Mouse (Mus musculus) erythroblast, adult 5-6 weeks (primary cell): Measurements from ENCODE around the gene Zfp617. TPM values are rescaled to one million over a fixed set of nuclear protein-coding genes. Genes with fewer than 3 reads are reported as not detected.
A peak's percentile ranks its signal among the peaks of the same experiment; 100 is the strongest.
"Not testable (repeated sequence)": the region's sequence is repeated elsewhere in the genome, so short reads cannot be mapped to it uniquely, and the experiment has no call there.

Experiments used
- ATAC-seq: replicated peaks from 2 replicates; pipeline ENCODE4 v1.8.0; 2016; ENCODE audit warnings: moderate number of reproducible peaks, mild to moderate bottlenecking, moderate TSS enrichment, inconsistent platforms; ENCODE audit not compliant: poor library complexity, low FRiP score, severe bottlenecking
- total RNA-seq, 2 experiments: library from RNA; stranded (forward) in 1 of 2; stranded (reverse) in 1 of 2; fragments of 150-400 nt in 1 of 2; fragments of 200-764, 138-1000 nt in 1 of 2; gene quantifications; 2 replicates each; pipeline versions ENCODE4 v1.2.3 to v1.2.4; 2015 to 2017; ENCODE audit warnings: low replicate concordance in 2 of 2

Zfp617 gene
- total RNA-seq (2015; ENCODE audit: low replicate concordance) = 9.2 and 10.4 TPM in 2 replicates
- 5.5 and 6.8 TPM in 2 replicates for total RNA-seq (2017; ENCODE audit: low replicate concordance)

GRCm38 (mm10) chr8:71908309-71909261, at the start of gene Zfp617, which contains the start of gene Zfp882:
Gene Zfp617 (plus strand): TSS chr8:71908635.
Gene Zfp882 (plus strand): TSS chr8:71908608.
- peak; percentile 96 for ATAC-seq

- not testable (repeated sequence) for ATAC-seq
Measured at GRCm38 (mm10) chr8:71861551-71861950, 46.9 kb upstream of the Zfp617 start.

DNA sequence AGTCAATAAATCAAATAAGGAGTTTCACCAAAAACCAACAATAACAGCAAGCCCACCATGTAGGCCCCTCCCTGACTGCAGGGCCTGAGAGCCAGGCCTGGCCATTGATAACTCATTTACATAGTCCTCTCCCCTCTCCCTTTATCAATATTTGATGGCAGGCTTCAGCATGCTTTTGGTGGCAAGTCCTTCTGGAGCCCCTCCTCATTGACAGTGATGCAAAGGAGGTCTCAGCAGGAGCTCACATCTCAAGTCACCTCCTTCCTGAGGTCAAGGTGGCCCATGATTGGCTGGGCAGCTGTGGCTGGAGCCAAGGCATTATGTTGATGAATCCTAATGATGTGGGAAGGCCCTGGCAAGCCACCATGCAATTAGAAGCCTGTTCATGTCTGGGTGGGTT, 46.4 kb upstream of the Zfp617 start:
- not testable (repeated sequence) for ATAC-seq

GRCm38 (mm10) chr8:71881618-71882274, 26.7 kb upstream of the Zfp617 start, which contains the start of gene Zfp709:
Gene Zfp709 (plus strand): TSS chr8:71882019.
- ATAC-seq = peak; percentile 94

- not testable (repeated sequence) for ATAC-seq
Measured at GRCm38 (mm10) chr8:71900666-71901065, 7.8 kb upstream of the Zfp617 start.

GRCm38 (mm10) chr8:71903084-71903483, 5.4 kb upstream of the Zfp617 start:
- not testable (repeated sequence) for ATAC-seq

DNA sequence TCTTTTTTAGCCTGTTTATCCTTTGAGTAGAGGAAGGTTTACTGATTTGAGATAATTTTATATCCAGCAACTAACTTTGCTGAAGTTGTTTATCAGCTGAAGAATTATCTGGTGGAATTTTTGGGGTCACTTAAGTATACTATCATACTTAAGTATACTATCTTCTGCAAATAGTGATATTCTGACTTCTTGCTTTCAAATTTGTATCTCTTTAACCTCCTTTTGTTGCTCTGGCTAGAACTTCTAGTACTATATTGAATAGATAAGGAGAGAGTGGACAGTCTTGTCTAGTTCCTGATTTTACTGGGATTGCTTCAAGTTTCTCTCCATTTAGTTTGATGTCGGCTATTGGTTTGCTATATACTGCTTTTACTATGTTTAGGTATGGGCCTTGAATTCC, 1.6 kb upstream of the Zfp617 start:
- ATAC-seq = no peak

DNA sequence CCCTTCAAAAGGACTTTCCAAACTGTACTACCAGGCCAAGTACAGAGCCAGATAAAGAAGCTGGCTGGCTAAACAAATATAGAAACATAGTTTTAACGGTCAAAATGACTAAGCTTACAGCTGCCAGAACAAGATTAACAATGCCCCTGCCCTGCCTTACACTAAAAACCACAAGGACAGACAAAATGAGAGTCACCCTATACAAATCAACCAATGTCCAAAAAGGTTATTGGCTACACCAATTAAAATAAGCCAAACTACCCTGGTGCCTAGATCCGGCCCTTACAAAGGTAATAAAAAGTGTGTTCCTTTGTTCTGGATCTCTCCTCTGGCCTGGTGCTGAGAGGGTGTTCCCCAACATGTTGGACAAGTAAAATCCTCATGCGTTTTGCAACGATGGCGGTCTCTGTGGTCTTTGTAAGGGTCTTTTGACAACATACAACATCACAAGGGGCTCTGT, 607 bp upstream of the Zfp617 start:
- ATAC-seq = no peak

DNA sequence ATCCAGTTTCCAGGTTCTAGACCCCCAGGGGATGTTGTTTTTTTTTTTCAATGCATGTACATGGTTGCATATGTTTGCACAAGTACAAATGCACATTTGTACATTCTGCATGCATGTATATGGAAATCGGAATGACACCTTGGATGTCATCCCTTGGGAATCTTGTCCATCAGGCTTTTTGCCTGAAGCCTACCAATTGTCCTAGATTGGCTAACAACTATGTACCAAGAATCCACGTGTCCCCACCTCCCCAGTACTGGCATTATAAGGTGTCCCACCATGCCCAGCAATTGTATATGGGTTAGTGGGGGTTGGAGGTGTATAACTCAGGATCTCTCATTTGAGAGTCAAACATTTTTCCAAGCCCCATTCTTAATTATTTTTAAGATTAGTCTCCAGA, 3.9 kb downstream of the Zfp617 start:
- ATAC-seq = no peak

- ATAC-seq = peak; percentile 97
Measured at GRCm38 (mm10) chr8:71922567-71923401, 14.3 kb downstream of the Zfp617 start.

DNA sequence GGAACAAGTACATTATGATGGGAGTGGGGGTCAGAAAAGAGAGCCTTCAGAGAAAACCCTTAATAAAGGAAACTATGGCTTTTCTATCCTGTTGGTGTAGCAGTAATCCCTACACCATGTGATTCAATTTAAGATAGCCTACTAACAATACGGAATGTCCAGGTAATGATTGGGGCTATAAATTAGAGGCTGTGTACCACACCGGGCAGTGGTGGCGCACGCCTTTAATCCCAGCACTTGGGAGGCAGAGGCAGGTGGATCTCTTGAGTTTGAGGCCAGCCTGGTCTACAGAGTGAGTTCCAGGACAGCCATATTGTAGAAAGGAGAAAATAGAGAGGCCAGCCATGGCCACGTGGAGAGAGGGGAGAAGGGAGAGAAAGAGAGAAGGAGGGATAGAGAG, 17.4 kb downstream of the Zfp617 start:
- ATAC-seq = no peak

GRCm38 (mm10) chr8:71926551-71926950, 18.1 kb downstream of the Zfp617 start:
- ATAC-seq = no peak

GRCm38 (mm10) chr8:71927779-71928178, 19.3 kb downstream of the Zfp617 start:
- ATAC-seq = no peak

- not testable (repeated sequence) for ATAC-seq
Measured at GRCm38 (mm10) chr8:71938037-71938436, 29.6 kb downstream of the Zfp617 start.

DNA sequence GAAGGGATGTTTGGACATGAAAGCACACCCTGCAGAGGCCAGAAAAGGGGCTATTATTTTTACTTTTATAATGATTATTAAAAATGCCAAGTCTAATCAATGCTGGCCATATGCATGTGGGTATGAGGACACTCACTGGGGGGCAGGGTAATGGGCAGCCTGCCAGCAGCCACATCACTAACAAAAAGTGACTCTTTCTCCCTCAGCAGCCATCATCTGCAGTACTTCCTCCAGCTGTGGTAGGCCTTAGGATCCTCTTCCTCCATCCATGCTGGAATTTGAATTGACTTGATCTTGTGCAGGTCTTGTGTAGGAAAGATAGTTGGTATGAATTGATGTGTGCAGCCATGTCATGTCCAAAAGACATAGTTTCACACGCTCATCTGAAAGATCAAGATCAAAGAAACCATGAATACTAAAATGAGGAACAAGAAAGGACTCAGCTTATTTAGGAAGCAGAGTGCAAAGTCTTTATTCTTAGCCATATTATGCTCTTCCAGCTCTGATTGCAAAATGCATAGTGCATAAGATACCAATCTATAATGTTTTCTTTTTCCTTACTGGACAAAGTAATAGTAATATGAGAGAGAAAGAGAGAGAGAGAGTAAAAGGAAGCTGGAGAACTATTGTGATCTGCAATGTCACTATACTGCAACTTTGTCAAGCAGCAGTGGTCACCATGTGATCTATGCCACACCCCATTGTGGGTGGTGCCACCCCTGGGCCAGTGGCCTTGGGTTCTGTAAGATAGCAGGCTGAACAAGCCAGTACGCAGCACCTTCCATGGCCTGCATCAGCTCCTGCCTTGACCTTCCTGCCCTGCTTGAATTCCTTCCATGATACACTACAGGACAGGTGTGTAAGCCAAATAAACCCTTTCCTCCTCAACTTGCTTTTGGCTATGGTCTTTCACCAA, 32.1 kb downstream of the Zfp617 start:
- ATAC-seq = peak; percentile 98

GRCm38 (mm10) chr8:71941776-71942175, 33.3 kb downstream of the Zfp617 start:
- no peak for ATAC-seq

GRCm38 (mm10) chr8:71948624-71949023, 40.2 kb downstream of the Zfp617 start:
- ATAC-seq = no peak

DNA sequence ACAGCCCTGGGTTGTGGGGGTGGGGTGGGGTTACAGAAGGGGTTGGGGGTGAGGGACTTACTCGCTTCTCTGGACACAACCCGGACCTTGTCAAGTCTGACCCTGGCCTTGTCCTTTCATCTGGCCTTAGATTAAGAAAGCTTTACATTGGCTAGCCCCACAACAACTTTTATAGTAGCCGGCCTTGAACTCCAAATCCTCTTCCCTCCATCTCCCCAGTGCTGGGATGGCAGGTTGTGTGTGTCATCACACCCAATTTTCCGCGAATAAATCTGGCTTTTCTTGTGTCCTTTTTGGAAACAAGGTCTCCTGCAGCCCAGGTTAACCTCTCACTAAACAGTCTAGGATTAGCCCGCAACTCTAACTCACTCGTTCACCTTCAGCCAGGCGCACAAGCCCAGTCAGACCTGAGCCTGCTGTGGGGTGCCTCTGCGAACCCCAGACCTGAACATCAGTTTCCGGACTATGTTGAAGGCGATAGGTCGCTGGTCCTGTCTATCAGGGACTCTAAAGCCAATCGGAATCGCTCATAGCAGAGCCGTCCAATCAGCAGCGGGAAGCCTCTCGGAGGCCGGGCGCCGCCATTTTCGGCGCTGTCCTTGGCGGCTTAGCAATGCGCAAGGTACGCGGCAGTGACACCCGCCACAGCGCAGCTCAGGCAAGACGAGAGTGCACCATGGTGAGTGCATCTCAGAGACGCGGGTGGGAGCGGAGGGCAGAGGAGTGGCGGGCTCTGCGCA, 42.2 kb downstream of the Zfp617 start, which contains the start of gene Zfp961:
Gene Zfp961, plus strand, starts transcription at position 557 of the 740 bp plus-strand sequence.
- ATAC-seq = peak; percentile 100
